Mouse (Mus musculus) forebrain, embryonic 11.5 days (tissue): ENCODE measurements around the gene Fam107a. TPM values are rescaled to one million over a fixed set of nuclear protein-coding genes. Genes with fewer than 3 reads are reported as not detected.

ENCODE experiments used
- ATAC-seq: fragments of 200-750 bp; cut with Nextera tagmentation; replicated peaks from 2 replicates; pipeline ENCODE4 v1.8.0; 2017; ENCODE audit warnings: moderate TSS enrichment; ENCODE audit not compliant: low FRiP score
- DNase-seq: peaks from one replicate; pipeline ENCODE4 v3.0.0-alpha.2; 2017; ENCODE audit warnings: low spot score
- H3K27ac ChIP-seq: fragments of 300-500 bp; sonication (generic); 2 replicates; pipeline ENCODE4 v1.5.1; 2014; ENCODE audit warnings: low read depth, low read length
- H3K27me3 ChIP-seq: fragments of 300-500 bp; sonication (generic); 2 replicates; pipeline ENCODE4 v1.6.1; 2014; ENCODE audit warnings: mild to moderate bottlenecking, low read length, mixed read lengths; ENCODE audit not compliant: control insufficient read depth, insufficient read depth
- H3K36me3 ChIP-seq: fragments of 300-500 bp; sonication (generic); 2 replicates; pipeline ENCODE4 v1.6.1; 2014; ENCODE audit warnings: mild to moderate bottlenecking, low read length, moderate library complexity, mixed read lengths; ENCODE audit not compliant: control insufficient read depth, insufficient read depth
- H3K4me1 ChIP-seq: fragments of 300-500 bp; sonication (generic); replicated peaks from 2 replicates; pipeline ENCODE4 v1.6.1; 2014; ENCODE audit warnings: low read length, mixed read lengths; ENCODE audit not compliant: control insufficient read depth, insufficient read depth
- H3K4me2 ChIP-seq: fragments of 300-500 bp; sonication (generic); 2 replicates; pipeline ENCODE4 v1.6.1; 2014; ENCODE audit warnings: low read depth, mild to moderate bottlenecking, low read length, moderate library complexity, mixed read lengths; ENCODE audit not compliant: severe bottlenecking
- H3K4me3 ChIP-seq: fragments of 300-500 bp; sonication (generic); 2 replicates; pipeline ENCODE4 v1.5.1; 2014; ENCODE audit warnings: low read depth, low read length
- H3K9ac ChIP-seq: fragments of 300-500 bp; sonication (generic); 2 replicates; pipeline ENCODE4 v1.6.1; 2014; ENCODE audit warnings: low read length
- H3K9me3 ChIP-seq: fragments of 300-500 bp; sonication (generic); 2 replicates; pipeline ENCODE4 v1.6.1; 2016; ENCODE audit warnings: low read length, mixed read lengths; ENCODE audit not compliant: control insufficient read depth
- WGBS: fragments of 180-500 bp; shearing (Covaris S2); extraction: QIAGEN DNeasy Blood & Tissue Kit; methylation state at CpG from one replicate; pipeline ENCODE4 v1.1.7; 2014; 5-methylcytosine and 5-hydroxymethylcytosine counted together
- polyA plus RNA-seq: library from polyadenylated mRNA; unstranded; fragments of >200 nt; fragmentation: Nextera tagmentation; extraction: Ambion mirVana; gene quantifications from 2 replicates; pipeline ENCODE4 v1.2.1, GENCODE M21; 2014

Gene Fam107a
- polyA plus RNA-seq, 1 experiment from 2014 or later, result 0.29 TPM

- H3K4me2 ChIP-seq, result no peak overlapping the region
- ATAC-seq (peak; percentile 60), DNase-seq (no peak)
- no peaks in the 10 kb centered on the region for H3K9me3 ChIP-seq
- H3K9ac ChIP-seq, result no peak overlapping the region
- H3K4me1 ChIP-seq, result 0 out of 2 replicates have a peak, but pooled peaks cover 4% of the 10 kb centered on the region
- peaks cover under 1% of the 10 kb centered on the region; the same call in 1 of the 2 replicates for H3K27me3 ChIP-seq
- no peak overlapping the region for H3K4me3 ChIP-seq
- no peak overlapping the region for H3K27ac ChIP-seq
- WGBS, result 16% methylated on average over 9 of the region's 9 CpGs
- H3K36me3 ChIP-seq, result no peaks in the 10 kb centered on the region
These were observed 8.1 kb downstream of the Fam107a start for GRCm38 (mm10) chr14:8309621-8310141.

DNA sequence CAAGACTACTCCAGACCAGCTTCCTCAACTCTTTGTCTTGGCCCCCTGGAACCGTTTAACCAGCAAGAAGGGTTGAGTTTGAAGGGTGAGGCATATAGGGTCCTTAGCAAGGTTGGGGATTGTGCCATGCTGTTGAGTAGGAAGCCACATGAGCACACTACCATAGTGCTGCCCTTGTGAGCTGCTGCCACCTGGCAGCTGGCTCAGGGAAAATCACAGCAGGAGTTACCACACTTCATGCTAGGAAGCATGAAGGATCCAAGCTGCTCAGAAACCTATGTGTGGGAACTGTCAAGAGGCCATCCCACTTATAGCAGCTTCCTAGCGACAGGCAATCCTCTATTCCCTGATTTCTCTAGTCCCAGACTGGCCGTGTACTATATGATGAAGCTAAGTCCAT is 9.2 kb downstream of the Fam107a start:
- H3K4me3 ChIP-seq, result no peak overlapping the region
- no peaks in the 10 kb centered on the region for H3K9me3 ChIP-seq
- no peaks in the 10 kb centered on the region for H3K36me3 ChIP-seq
- no peak overlapping the region for H3K9ac ChIP-seq
- ATAC-seq (no peak), DNase-seq (no peak)
- no peak overlapping the region for H3K27ac ChIP-seq
- 74% methylated on average over 3 of the region's 3 CpGs for WGBS
- H3K27me3 ChIP-seq, result no peaks in the 10 kb centered on the region
- no peak overlapping the region for H3K4me2 ChIP-seq
- 0 out of 2 replicates have a peak, but pooled peaks cover 3% of the 10 kb centered on the region for H3K4me1 ChIP-seq

- H3K27ac ChIP-seq, result no peak overlapping the region
- H3K4me2 ChIP-seq, result no peak overlapping the region
- WGBS, result 83% methylated on average over 6 of the region's 6 CpGs
- no peaks in the 10 kb centered on the region for H3K27me3 ChIP-seq
- no peaks in the 10 kb centered on the region for H3K9me3 ChIP-seq
- H3K36me3 ChIP-seq, result no peaks in the 10 kb centered on the region
- H3K9ac ChIP-seq, result no peak overlapping the region
- 0 out of 2 replicates have a peak, but pooled peaks cover 3% of the 10 kb centered on the region for H3K4me1 ChIP-seq
- peak; percentile 21 for DNase-seq
- ATAC-seq, result no peak
- H3K4me3 ChIP-seq, result no peak overlapping the region
These were observed 10.9 kb downstream of the Fam107a start for GRCm38 (mm10) chr14:8306884-8307283.

GRCm38 (mm10) chr14:8305014-8305413 is 12.8 kb downstream of the Fam107a start:
- H3K27ac ChIP-seq, result no peak overlapping the region
- 66% methylated on average over 3 of the region's 3 CpGs for WGBS
- ATAC-seq, result no peak

DNA sequence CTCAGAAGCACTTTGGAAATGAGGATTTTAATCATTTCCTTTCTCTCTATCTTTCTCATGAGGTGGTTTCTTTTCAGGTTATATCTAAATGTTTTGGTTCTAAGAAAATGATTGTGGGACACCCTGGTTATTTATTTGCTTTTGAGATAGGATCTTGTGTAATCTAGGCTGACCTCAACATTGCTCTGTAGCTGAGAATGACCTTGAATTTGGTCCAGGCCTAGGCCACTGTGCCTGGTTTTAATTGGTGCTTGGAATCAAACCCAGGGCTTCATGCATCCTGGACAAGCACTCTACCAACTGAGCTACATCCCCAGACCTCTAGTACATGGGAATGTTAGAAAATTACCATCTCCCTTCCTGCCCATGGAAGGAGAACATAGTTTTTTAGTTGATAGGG is 13.7 kb downstream of the Fam107a start:
- no peak overlapping the region for H3K27ac ChIP-seq
- DNase-seq (no peak), ATAC-seq (no peak)
- H3K9ac ChIP-seq, result no peak overlapping the region
- no peaks in the 10 kb centered on the region for H3K4me1 ChIP-seq
- H3K27me3 ChIP-seq, result no peaks in the 10 kb centered on the region
- no peaks in the 10 kb centered on the region for H3K36me3 ChIP-seq
- no peak overlapping the region for H3K4me2 ChIP-seq
- no peak overlapping the region for H3K4me3 ChIP-seq
- no peaks in the 10 kb centered on the region for H3K9me3 ChIP-seq

More at GRCm38 (mm10) chr14:8305014-8305413, 12.8 kb downstream of the Fam107a start:
- peak; percentile 41 for DNase-seq
- Histone ChIP-seq H3K9me3 (no peaks in the 10 kb centered on the region), H3K36me3 (no peaks in the 10 kb centered on the region), H3K4me3 (no peak overlapping the region), H3K27me3 (no peaks in the 10 kb centered on the region), H3K9ac (no peak overlapping the region), H3K4me2 (no peak overlapping the region), H3K4me1 (0 out of 2 replicates have a peak, but pooled peaks cover 3% of the 10 kb centered on the region)

- Histone ChIP-seq H3K27me3 (no peaks in the 10 kb centered on the region), H3K36me3 (no peaks in the 10 kb centered on the region), H3K4me1 (no peaks in the 10 kb centered on the region), H3K4me2 (no peak overlapping the region), H3K9ac (no peak overlapping the region), H3K9me3 (no peaks in the 10 kb centered on the region), H3K27ac (no peak overlapping the region), H3K4me3 (no peak overlapping the region)
- 15% methylated on average over 10 of the region's 10 CpGs for WGBS
- ATAC-seq, result no peak
- DNase-seq, result no peak
These were observed 15.1 kb downstream of the Fam107a start for GRCm38 (mm10) chr14:8302687-8303086.

GRCm38 (mm10) chr14:8300281-8300680 is 17.5 kb downstream of the Fam107a start:
- Histone ChIP-seq H3K4me2 (no peak overlapping the region), H3K27ac (no peak overlapping the region), H3K4me1 (no peaks in the 10 kb centered on the region), H3K27me3 (no peaks in the 10 kb centered on the region), H3K36me3 (no peaks in the 10 kb centered on the region), H3K9me3 (no peaks in the 10 kb centered on the region), H3K9ac (no peak overlapping the region), H3K4me3 (no peak overlapping the region)
- WGBS, result 29% methylated on average over 8 of the region's 8 CpGs
- ATAC-seq (peak; percentile 56), DNase-seq (peak; percentile 80)

DNA sequence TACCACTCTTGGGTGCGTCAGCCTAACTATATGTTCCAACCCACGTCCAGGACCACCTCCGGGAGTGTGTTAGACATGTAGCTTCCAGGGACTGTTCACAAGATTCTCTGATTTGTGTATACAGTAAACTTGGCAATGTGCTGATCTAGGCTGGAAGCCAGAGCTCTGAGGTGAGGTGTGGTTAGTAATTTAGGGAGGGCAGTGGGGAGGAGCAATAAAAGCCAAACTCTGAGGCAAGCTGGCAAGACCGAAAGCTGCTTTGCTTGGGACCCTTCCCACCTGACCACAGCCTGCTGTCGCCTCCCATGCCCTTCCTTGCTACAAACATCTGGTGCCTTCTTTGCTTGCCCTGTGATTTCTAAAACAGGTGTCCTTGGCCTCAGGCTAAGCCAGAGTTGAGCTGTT is 19.9 kb downstream of the Fam107a start:
- Histone ChIP-seq H3K9ac (no peak overlapping the region), H3K4me2 (no peak overlapping the region), H3K9me3 (no peaks in the 10 kb centered on the region), H3K4me3 (no peak overlapping the region), H3K27ac (no peak overlapping the region), H3K4me1 (no peaks in the 10 kb centered on the region), H3K36me3 (no peaks in the 10 kb centered on the region), H3K27me3 (no peaks in the 10 kb centered on the region)
- DNase-seq (no peak), ATAC-seq (no peak)
- 91% methylated on average over 5 of the region's 5 CpGs for WGBS

GRCm38 (mm10) chr14:8294257-8294656 is 23.6 kb downstream of the Fam107a start:
- H3K27ac ChIP-seq, result no peak overlapping the region
- no peaks in the 10 kb centered on the region; the same call in 1 of the 2 replicates for H3K9me3 ChIP-seq
- no peak overlapping the region for H3K9ac ChIP-seq
- WGBS, result 88% methylated on average over 1 of the region's 1 CpGs
- DNase-seq (no peak), ATAC-seq (no peak)
- no peak overlapping the region for H3K4me2 ChIP-seq
- no peaks in the 10 kb centered on the region for H3K36me3 ChIP-seq
- no peak overlapping the region for H3K4me3 ChIP-seq
- H3K27me3 ChIP-seq, result no peaks in the 10 kb centered on the region
- H3K4me1 ChIP-seq, result no peaks in the 10 kb centered on the region
